Mouse (Mus musculus): Measurements from ENCODE around the gene Robo3.

Robo3 gene

GRCm38 (mm10) chr9:37430582-37430981 lies 2.5 kb downstream of the Robo3 start:
- in situ Hi-C loops (cut with MboI, MseI): no loop called here

GRCm38 (mm10) chr9:37429326-37429725 lies 3.7 kb downstream of the Robo3 start:
- in situ Hi-C loops (cut with MboI, MseI): loop anchor here (5.0 kb wide), 1 partner anchor 33 kb away; no protein-coding TSS in a partner anchor

- in situ Hi-C loops (cut with MboI, MseI): loop anchor here (5.0 kb wide), 1 partner anchor 196 kb away; no protein-coding TSS in a partner anchor
These were observed 11.8 kb downstream of the Robo3 start for GRCm38 (mm10) chr9:37421239-37421638.

GRCm38 (mm10) chr9:37420676-37421075 lies 12.4 kb downstream of the Robo3 start:
- in situ Hi-C loops (cut with MboI, MseI): loop anchor here (5.0 kb wide), 1 partner anchor 197 kb away; no protein-coding TSS in a partner anchor

- in situ Hi-C loops (cut with MboI, MseI): no loop called here
These were observed 14.3 kb downstream of the Robo3 start for GRCm38 (mm10) chr9:37418791-37419190.

- in situ Hi-C loops (cut with MboI, MseI): no loop called here
These were observed 18.4 kb downstream of the Robo3 start for GRCm38 (mm10) chr9:37414666-37415065.

GRCm38 (mm10) chr9:37412989-37413388 lies 20.1 kb downstream of the Robo3 start:
- in situ Hi-C loops (cut with MboI, MseI): no loop called here

- in situ Hi-C loops (cut with MboI, MseI): loop anchor here (10.0 kb wide), 2 partner anchors 515 to 1725 kb away; partner anchors contain the start of gene Pate1
These were observed 23.2 kb downstream of the Robo3 start for GRCm38 (mm10) chr9:37409698-37410445.

- in situ Hi-C loops (cut with MboI, MseI): loop anchor here (10.0 kb wide), 2 partner anchors 517 to 1723 kb away; partner anchors contain the start of gene Pate1
These were observed 25.1 kb downstream of the Robo3 start for GRCm38 (mm10) chr9:37407850-37408502.

- in situ Hi-C loops (cut with MboI, MseI): loop anchor here (10.0 kb wide), 2 partner anchors 518 to 1722 kb away; partner anchors contain the start of gene Pate1
These were observed 26.7 kb downstream of the Robo3 start for GRCm38 (mm10) chr9:37406372-37406771.

- in situ Hi-C loops (cut with MboI, MseI): loop anchor here (10.0 kb wide), 2 partner anchors 522 to 1718 kb away; partner anchors contain the start of gene Pate1
These were observed 30.0 kb downstream of the Robo3 start for GRCm38 (mm10) chr9:37403011-37403410.

GRCm38 (mm10) chr9:37402501-37402900 lies 30.5 kb downstream of the Robo3 start:
- in situ Hi-C loops (cut with MboI, MseI): loop anchor here (10.0 kb wide), 2 partner anchors 522 to 1718 kb away; partner anchors contain the start of gene Pate1

- in situ Hi-C loops (cut with MboI, MseI): loop anchor here (10.0 kb wide), 2 partner anchors 523 to 1717 kb away; partner anchors contain the start of gene Pate1
These were observed 31.2 kb downstream of the Robo3 start, which contains the start of gene Robo4 for GRCm38 (mm10) chr9:37401802-37402201. Robo4 (plus strand) TSS chr9:37401897.

GRCm38 (mm10) chr9:37400585-37400984 lies 32.5 kb downstream of the Robo3 start:
- in situ Hi-C loops (cut with MboI, MseI): loop anchor here (10.0 kb wide), 2 partner anchors 524 to 1716 kb away; partner anchors contain the start of gene Pate1

- in situ Hi-C loops (cut with MboI, MseI): no loop called here
These were observed 39.4 kb downstream of the Robo3 start for GRCm38 (mm10) chr9:37393482-37394131.

- in situ Hi-C loops (cut with MboI, MseI): no loop called here
These were observed 41.0 kb downstream of the Robo3 start for GRCm38 (mm10) chr9:37392071-37392470.

- in situ Hi-C loops (cut with MboI, MseI): no loop called here
These were observed 42.2 kb downstream of the Robo3 start for GRCm38 (mm10) chr9:37390891-37391290.

- in situ Hi-C loops (cut with MboI, MseI): no loop called here
These were observed 48.5 kb downstream of the Robo3 start for GRCm38 (mm10) chr9:37384284-37385182.

- in situ Hi-C loops (cut with MboI, MseI): no loop called here
These were observed 49.9 kb downstream of the Robo3 start for GRCm38 (mm10) chr9:37383161-37383560.

GRCm38 (mm10) chr9:37375718-37376117 lies 57.3 kb downstream of the Robo3 start:
- in situ Hi-C loops (cut with MboI, MseI): no loop called here

Data from T-helper 2 cell (primary cell).